Mouse (Mus musculus) megakaryocyte, adult 5-6 weeks (primary cell): ENCODE results near the gene Prkn. TPM values are rescaled to one million over a fixed set of nuclear protein-coding genes. Genes with fewer than 3 reads are reported as not detected.

ENCODE experiments used
- ATAC-seq: 2 replicates; pipeline ENCODE4 v1.8.0; 2016; ENCODE audit warnings: mild to moderate bottlenecking, inconsistent platforms; ENCODE audit not compliant: poor library complexity, severe bottlenecking
- total RNA-seq, 2 experiments: library from RNA; stranded (forward) in 1 of 2; stranded (reverse) in 1 of 2; fragments of 153-499, 151-499 nt in 1 of 2; fragments of 221-1000, 200-1000 nt in 1 of 2; gene quantifications; 2 replicates each; pipeline versions ENCODE4 v1.2.3 to v1.2.4; 2015 to 2017

The Prkn gene
- total RNA-seq, 2 experiments from 2014 or later: 0.07 TPM; not detected in 1

DNA sequence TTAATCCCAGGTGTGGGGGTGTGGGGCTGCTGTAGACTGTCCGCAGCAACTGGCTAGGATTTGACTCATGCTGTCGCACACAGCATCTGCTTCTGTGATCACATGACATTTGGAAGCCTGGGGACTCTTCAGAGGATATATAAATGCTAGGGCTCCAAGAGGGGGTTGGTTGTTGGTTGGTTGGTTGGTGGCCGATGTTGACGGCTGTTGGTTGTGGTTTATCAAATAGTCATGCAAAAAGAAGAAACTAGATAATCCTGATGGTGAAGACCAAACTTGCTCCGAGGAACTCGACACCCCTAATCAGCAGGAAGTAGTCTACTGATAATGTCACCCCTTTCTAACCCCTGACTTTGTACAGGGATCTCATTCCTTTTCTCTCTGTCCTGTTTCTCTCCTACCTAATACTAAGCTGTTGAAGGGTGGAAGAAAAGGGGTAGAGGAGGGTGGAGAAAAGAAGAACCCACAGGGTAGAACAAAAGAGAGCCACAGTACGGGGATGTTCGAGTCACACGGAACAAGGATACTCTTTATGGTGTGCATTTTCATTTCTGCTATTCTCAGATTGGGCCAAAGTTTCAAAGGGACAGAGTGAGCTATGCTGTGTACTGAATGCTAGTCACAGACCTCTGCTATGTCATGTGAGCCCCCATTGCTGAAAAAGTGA is 948.2 kb downstream of the Prkn start:
- no peak for ATAC-seq

GRCm38 (mm10) chr17:11795979-11796378 is 955.8 kb downstream of the Prkn start:
- no peak for ATAC-seq

- ATAC-seq: no peak
These were observed 961.0 kb downstream of the Prkn start for GRCm38 (mm10) chr17:11801226-11801625.

GRCm38 (mm10) chr17:11807280-11807679 is 967.1 kb downstream of the Prkn start:
- peak; percentile 63 for ATAC-seq

GRCm38 (mm10) chr17:11817886-11818285 is 977.7 kb downstream of the Prkn start:
- no peak for ATAC-seq

- ATAC-seq: no peak
These were observed 979.3 kb downstream of the Prkn start for GRCm38 (mm10) chr17:11819506-11819905.

GRCm38 (mm10) chr17:11820757-11821156 is 980.6 kb downstream of the Prkn start:
- no peak for ATAC-seq

DNA sequence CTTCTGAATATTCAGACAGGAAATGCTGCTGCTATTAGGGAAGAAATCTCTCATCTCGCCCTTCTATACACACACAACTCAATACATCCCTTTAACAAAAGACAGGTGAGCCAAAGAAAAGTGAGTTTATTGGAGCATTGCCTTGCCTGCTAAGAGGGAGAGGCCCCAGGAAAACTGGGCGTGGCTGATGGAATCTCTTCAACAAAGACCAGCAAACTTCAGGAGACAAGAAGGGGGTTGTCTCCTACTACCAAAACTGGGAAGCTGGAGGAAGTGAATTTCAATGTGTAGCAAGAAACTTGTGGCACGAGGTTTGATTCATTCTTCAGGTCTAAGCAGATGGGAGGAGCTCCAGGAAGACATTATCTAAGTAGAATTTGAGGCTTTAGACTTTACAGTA is 989.3 kb downstream of the Prkn start:
- no peak for ATAC-seq

DNA sequence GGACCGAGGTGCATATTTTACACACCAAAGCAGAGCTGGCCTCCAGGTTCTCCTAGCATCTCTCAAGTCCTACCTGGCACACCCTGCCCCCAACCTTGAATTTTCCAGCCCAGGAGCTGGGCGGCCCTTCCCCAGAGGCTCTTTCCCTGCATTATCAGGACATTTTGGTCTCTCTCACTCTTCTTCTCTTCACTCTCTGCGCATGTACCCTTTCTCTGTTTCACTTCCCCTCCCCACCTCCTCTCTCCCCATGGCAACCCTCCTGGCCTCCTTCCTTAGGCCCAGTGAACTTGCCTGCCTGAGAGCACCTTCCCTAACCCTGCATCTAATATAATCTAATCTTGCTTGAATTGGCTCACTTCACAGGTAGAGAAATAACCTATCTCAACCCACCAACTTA is 996.9 kb downstream of the Prkn start:
- 0 out of 2 replicates have a peak, but pooled peaks have one; percentile 24 for ATAC-seq

GRCm38 (mm10) chr17:11844436-11844835 is 1004.3 kb downstream of the Prkn start:
- ATAC-seq: no peak

- no peak for ATAC-seq
These were observed 1004.8 kb downstream of the Prkn start for GRCm38 (mm10) chr17:11844989-11845388.

GRCm38 (mm10) chr17:11845506-11845905 is 1005.3 kb downstream of the Prkn start:
- ATAC-seq: no peak

DNA sequence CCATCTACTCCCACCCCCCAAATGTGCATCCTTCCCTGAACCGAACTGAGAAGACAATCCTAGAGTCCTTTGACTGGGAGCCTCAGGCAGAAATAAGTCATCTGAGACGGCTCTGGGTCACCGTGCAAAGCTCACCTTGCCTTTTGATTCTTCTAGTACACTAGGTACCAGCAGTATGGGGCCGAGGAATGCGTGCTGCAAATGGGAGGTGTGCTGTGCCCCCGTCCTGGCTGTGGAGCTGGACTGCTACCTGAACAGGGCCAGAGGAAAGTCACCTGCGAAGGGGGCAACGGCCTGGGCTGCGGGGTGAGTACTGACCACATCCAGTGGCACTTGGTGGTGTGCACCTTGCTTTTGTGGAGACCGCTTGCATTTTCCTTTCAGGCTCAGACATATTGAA is 1014.4 kb downstream of the Prkn start:
- ATAC-seq: no peak

GRCm38 (mm10) chr17:11858772-11859405 is 1018.7 kb downstream of the Prkn start:
- ATAC-seq: no peak

- no peak for ATAC-seq
These were observed 1021.0 kb downstream of the Prkn start for GRCm38 (mm10) chr17:11861178-11861577.

- no peak for ATAC-seq
These were observed 1022.2 kb downstream of the Prkn start for GRCm38 (mm10) chr17:11862360-11862759.

DNA sequence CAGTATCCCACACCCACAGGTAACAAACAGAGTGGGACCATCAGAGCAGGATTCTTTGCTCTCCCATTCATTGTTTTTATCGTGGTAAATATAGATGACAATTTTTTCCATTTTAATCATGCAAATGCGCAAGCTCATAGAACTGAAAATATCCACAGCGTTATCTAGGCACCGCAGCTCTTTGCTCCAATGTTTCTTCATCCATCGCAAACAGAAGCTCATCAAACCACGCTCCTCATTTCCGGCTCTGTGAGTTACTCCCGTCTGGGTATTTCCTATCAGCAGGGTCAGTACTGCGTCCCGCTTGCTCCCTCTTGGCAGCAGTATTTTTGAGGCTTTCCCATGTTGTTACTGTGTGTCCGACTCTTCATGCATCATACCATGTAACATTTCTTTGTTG is 1022.8 kb downstream of the Prkn start:
- no peak for ATAC-seq

DNA sequence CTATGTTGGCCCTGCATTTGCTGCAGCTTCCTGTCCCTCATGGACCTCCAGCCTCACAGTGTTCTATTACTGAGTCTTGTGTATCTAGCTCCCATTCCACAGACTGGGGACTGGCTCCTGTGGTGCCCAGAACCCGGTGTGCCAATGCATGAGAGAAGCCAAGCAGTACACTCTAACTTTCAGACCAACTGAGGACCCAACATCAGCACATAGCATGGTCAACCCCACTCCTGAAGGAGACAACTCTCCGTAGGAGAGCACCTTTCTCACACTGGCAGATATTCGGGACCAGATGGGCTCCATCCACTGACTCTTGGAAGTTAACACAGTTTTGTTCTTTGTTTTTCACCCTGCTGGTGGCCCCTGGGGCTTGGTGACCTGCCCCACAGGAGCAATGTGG is 1026.0 kb downstream of the Prkn start:
- ATAC-seq: no peak

DNA sequence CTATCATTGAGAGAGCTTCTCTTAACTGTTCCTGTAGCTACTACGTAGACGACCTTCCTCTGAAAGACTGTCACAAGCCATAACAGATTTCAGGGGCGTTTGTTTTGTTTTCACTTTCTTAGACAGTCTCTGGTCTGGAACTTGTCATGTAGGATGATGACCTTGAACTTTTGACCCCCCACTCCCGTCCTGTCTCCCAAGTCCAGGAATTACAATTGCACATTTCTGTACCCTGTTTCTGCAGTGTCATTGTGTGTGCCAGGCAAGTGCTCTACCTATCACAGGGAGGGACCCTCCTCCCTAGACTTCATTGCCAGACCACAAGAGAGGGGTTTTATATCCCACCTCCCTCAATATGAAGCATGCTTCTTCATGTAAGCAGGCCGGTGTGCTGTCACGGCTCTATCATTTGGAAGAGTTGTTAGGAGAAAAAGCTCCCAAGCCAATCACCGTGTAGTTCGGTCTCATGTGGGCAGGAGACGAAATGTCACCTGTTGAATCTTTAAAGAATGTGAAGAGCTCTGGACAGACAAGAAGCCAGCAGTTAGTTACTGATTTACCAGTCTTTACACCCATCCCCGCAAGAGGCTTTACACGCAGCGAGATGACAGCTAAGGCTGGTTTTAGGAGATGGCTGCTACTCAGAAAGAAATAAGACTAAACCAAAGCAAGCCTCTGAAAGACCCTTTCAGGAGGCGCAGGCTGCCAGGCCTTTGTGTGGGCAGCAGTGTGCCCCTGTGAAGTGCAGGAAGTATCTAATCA is 1027.3 kb downstream of the Prkn start:
- no peak for ATAC-seq

DNA sequence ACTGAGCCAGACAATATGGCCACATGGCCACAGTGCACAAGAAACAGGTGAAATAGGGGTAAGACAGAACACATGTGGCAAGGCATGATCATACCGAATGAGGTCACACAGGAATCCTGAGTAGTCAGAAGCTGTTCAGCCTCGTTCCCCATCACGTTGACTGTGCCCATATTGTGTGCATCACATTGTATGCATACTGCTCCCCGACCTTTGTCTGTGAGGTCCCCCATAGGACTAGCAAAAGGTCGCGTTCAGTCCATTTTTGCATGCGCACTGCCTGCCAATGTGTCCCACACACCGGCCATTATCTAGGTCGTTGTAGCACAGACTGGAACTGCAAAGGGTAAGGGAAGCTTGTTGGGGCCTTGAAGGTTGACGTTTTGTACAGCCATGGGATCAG is 1030.4 kb downstream of the Prkn start:
- ATAC-seq: no peak

- no peak for ATAC-seq
These were observed 1036.1 kb downstream of the Prkn start for GRCm38 (mm10) chr17:11876240-11876639.
